Mouse (Mus musculus) liver, postnatal 0 days (tissue): Measurements from ENCODE around the gene Pwwp2a. TPM values are rescaled to one million over a fixed set of nuclear protein-coding genes. Genes with fewer than 3 reads are reported as not detected.

Experiments
- ATAC-seq: fragments of 200-750 bp; cut with Nextera tagmentation; 2 replicates; pipeline ENCODE4 v1.8.0; 2017; ENCODE audit warnings: mild to moderate bottlenecking, moderate library complexity
- DNase-seq: peaks from one replicate; pipeline ENCODE4 v3.0.0-alpha.2; 2016
- H3K27ac ChIP-seq: fragments of 300-500 bp; sonication (generic); 2 replicates; pipeline ENCODE4 v1.5.1; 2014; ENCODE audit warnings: antibody characterized with exemption, moderate library complexity, mild to moderate bottlenecking, low read depth
- H3K27me3 ChIP-seq: fragments of 300-500 bp; sonication (generic); 2 replicates; pipeline ENCODE4 v1.6.1; 2014; ENCODE audit warnings: low read length, control low read depth, mixed read lengths; ENCODE audit not compliant: insufficient read depth
- H3K36me3 ChIP-seq: fragments of 300-500 bp; sonication (generic); replicated peaks from 2 replicates; pipeline ENCODE4 v1.6.1; 2014; ENCODE audit warnings: mild to moderate bottlenecking, control low read depth, low read length, moderate library complexity, mixed read lengths; ENCODE audit not compliant: insufficient read depth
- H3K4me1 ChIP-seq: fragments of 300-500 bp; sonication (generic); 2 replicates; pipeline ENCODE4 v1.6.1; 2014; ENCODE audit warnings: antibody characterized with exemption, mild to moderate bottlenecking, control low read depth; ENCODE audit not compliant: insufficient read depth
- H3K4me2 ChIP-seq: fragments of 300-500 bp; sonication (generic); 2 replicates; pipeline ENCODE4 v1.6.1; 2014; ENCODE audit warnings: low read depth, mild to moderate bottlenecking, low read length, moderate library complexity, mixed read lengths
- H3K4me3 ChIP-seq: fragments of 300-500 bp; sonication (generic); 2 replicates; pipeline ENCODE4 v1.5.1; 2014; ENCODE audit warnings: low read depth, low read length
- H3K9ac ChIP-seq: fragments of 300-500 bp; sonication (generic); replicated peaks from 2 replicates; pipeline ENCODE4 v1.6.1; 2014; ENCODE audit warnings: mild to moderate bottlenecking, moderate library complexity
- H3K9me3 ChIP-seq: fragments of 300-500 bp; sonication (generic); 2 replicates; pipeline ENCODE4 v1.6.1; 2016; ENCODE audit warnings: mild to moderate bottlenecking, control low read depth, low read length, mixed read lengths
- CTCF ChIP-seq: sonication (generic); IDR thresholded peaks from 2 replicates; pipeline ENCODE4 v1.5.1; 2016; ENCODE audit warnings: antibody characterized with exemption, low read depth
- EP300 ChIP-seq: IDR thresholded peaks from 2 replicates; pipeline ENCODE4 v1.6.1; 2016; ENCODE audit warnings: antibody characterized with exemption, low read depth, mild to moderate bottlenecking
- WGBS: fragments of 180-500 bp; shearing (Covaris S2); extraction: QIAGEN DNeasy Blood & Tissue Kit; methylation state at CpG from one replicate; pipeline ENCODE4 v1.1.7; 2014; ENCODE audit not compliant: insufficient replicate concordance; 5-methylcytosine and 5-hydroxymethylcytosine counted together
- polyA plus RNA-seq: library from polyadenylated mRNA; unstranded; fragments of >200 nt; fragmentation: Nextera tagmentation; extraction: Ambion mirVana; gene quantifications from 2 replicates; pipeline ENCODE4 v1.2.1, GENCODE M21; 2015

The Pwwp2a gene
- 6.9 and 7.1 TPM in 2 replicates for polyA plus RNA-seq

DNA sequence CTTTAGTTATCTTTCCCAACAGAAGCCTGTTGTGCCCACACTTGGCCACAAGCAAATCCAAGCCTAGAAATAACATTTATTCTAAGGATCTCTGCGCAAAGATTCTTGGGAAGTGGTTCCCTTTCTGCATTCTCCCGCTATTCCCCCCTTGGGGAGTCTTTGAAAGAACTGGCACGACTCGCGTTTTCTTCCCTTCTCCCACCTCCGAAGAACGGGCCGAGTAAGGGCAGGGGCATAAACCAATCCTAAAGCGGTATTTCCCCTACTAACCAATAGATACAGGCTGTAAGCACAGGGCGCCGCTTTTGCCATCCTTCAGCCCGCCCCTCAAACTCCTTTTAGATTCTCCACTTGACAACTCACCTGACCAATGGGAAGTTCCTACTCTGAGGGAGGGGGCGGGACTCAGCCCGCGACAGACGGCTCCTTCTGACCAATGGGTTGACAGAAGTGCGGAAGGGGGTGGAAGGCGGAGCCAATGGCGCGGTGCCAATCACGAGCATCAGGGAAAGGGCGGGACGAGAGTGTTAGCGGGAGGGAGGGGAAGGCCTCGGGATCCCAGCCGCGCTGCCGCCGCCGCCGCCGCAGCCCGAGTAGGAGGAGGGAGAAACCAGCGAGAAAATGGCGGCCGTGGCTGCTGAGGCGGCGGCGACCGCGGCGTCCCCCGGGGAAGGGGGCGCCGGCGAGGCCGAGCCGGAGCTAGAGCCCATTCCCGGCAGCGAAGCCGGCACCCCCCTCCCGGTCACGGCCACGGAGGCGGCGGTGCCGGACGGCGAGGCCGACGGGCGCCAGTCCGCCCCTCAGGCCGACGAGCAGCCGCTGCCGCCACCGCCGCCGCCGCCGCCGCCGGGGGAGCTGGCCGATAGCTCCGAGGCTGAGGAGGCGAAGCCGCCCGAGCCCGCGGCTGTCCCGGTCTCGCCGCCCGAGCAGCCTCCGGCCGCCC lies at the start of gene Pwwp2a:
TSS of gene Pwwp2a (plus strand) at position 527 of the 943 bp plus-strand sequence.
- 0 out of 2 replicates have a peak, but pooled peaks have one; percentile 15 for TF ChIP-seq CTCF
- TF ChIP-seq EP300: peak; percentile 63; the same call in 1 of the 2 replicates
- peak within 1 kb of the TSS; percentile 93 for H3K27ac ChIP-seq
- peak within 1 kb of the TSS; percentile 96 for H3K4me2 ChIP-seq
- H3K4me3 ChIP-seq: peak within 1 kb of the TSS; percentile 91
- 6% methylated on average over 42 of the region's 87 CpGs for WGBS
- H3K36me3 ChIP-seq: peaks cover 11% of the 10 kb centered on the region
- DNase-seq (peak; percentile 100), ATAC-seq (peak; percentile 98)
- H3K4me1 ChIP-seq: peaks cover 13% of the 10 kb centered on the region
- no peaks in the 10 kb centered on the region for H3K27me3 ChIP-seq
- peak within 1 kb of the TSS; percentile 98 for H3K9ac ChIP-seq
- no peaks in the 10 kb centered on the region for H3K9me3 ChIP-seq

DNA sequence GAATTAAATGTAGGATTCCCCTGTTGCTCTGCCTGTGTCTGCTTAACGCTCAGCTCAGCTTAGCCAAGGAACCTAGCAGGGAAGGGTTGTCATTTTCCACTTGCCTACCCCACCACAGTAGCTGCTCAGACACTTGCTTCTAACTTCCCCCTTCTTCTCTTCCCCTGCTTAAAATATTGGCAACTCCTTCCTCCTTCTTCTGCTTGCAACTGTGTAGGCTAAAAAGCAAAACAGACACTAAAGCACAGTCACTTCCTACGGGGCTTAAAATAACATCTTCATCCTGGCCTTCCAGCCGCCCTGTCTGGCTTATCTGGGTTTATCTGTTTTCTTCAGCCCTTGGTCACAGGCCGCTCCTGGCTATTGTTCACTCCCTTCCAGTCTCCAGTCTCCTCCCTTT lies 49.2 kb upstream of the Pwwp2a start:
- Histone ChIP-seq H3K4me1 (peaks cover 27% of the 10 kb centered on the region), H3K27ac (peak overlapping the region; percentile 30; the same call in 1 of the 2 replicates), H3K4me2 (no peak overlapping the region), H3K9me3 (no peaks in the 10 kb centered on the region), H3K27me3 (no peaks in the 10 kb centered on the region), H3K4me3 (no peak overlapping the region), H3K9ac (no peak overlapping the region), H3K36me3 (no peaks in the 10 kb centered on the region)
- 22% methylated on average over 4 of the region's 4 CpGs for WGBS
- TF ChIP-seq EP300: no peak
- no peak for TF ChIP-seq CTCF
- ATAC-seq (no peak), DNase-seq (no peak)

DNA sequence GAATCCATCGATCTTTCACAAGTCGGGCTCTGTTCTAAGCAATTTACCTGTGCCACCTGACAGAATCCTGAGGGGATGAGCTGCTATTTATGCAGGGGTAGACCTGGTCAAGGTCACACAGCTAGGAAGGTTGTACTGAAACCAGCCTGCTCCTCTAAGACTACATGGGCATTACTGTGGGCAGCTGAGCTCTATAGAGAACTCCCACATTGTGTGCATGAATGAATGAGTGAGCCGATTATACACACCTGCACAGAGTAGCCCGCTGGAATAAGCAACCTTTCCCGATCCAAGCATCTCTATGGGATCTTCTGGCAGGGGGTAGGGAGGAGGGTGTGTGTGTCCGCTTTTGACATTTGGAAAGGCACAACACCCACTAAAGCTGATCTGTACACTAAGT lies 48.6 kb upstream of the Pwwp2a start:
- Histone ChIP-seq H3K4me2 (no peak overlapping the region), H3K4me3 (no peak overlapping the region), H3K4me1 (peaks cover 27% of the 10 kb centered on the region), H3K9ac (no peak overlapping the region), H3K9me3 (no peaks in the 10 kb centered on the region), H3K36me3 (no peaks in the 10 kb centered on the region), H3K27ac (no peak overlapping the region), H3K27me3 (no peaks in the 10 kb centered on the region)
- WGBS: 59% methylated on average over 6 of the region's 6 CpGs
- no peak for DNase-seq
- ATAC-seq: no peak
- TF ChIP-seq EP300: no peak
- TF ChIP-seq CTCF: no peak

DNA sequence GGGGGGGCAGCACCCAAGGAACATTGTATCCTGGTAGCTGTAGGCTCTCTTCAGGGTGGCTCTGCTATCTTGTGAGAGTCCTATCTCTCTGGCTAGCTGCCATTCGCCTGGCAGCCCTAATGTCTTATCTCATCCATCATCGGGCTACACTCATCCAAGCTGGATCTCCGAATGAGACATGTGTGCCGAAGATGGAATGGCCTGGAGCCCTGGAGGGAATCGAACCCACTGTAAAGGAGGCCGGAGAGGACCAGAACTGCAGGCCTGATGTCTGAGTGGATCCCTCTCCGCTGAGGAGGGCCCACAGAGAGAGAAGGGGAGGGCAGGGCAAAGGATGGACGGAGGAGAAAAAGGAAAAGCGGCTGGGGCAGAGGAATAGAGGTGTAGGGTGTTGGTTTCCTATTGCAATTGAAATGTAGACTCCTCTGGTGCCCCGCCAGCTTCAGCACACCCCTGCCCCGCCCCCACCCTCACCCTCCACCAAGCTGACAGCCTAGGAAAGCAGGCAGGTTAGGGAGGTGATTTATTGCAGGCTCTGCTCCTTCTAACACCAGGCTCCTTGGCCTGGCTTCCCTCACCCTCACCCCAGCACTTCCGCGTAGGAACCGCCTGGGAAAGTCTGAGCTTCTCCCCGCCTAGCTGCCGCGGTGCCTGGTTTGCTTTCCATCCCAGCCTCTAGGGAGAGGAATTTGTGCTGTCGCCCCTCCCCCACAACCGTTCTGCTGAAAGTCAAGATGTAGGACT lies 48.0 kb upstream of the Pwwp2a start:
- peak overlapping the region; percentile 20 for H3K4me2 ChIP-seq
- H3K4me1 ChIP-seq: peaks cover 27% of the 10 kb centered on the region
- H3K9ac ChIP-seq: no peak overlapping the region
- ATAC-seq (0 out of 2 replicates have a peak, but pooled peaks have one; percentile 29), DNase-seq (peak; percentile 54)
- no peaks in the 10 kb centered on the region for H3K9me3 ChIP-seq
- H3K36me3 ChIP-seq: no peaks in the 10 kb centered on the region
- H3K27me3 ChIP-seq: no peaks in the 10 kb centered on the region
- H3K4me3 ChIP-seq: no peak overlapping the region
- TF ChIP-seq EP300: no peak
- TF ChIP-seq CTCF: no peak
- no peak overlapping the region for H3K27ac ChIP-seq
- 24% methylated on average over 17 of the region's 19 CpGs for WGBS

DNA sequence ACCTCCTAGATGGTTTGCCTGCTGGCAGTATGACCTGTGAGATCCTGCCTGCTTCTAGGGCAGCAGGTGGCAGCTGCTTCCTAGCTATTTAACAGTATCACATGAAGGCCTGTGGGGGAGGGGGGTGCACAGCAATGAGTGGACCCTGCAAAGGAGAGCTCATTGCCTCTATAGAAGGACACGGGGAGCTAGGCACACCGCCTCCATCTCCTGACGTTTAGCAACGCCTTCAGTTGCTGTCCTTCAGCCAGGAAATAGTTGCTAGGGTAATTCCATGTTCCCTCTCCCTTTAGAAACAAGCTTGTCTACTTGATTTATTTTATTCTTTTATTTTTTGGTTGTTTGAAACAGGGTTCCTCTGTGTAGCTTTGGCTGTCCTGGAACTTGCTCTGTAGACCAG lies 45.0 kb upstream of the Pwwp2a start:
- H3K27ac ChIP-seq: no peak overlapping the region
- H3K27me3 ChIP-seq: no peaks in the 10 kb centered on the region
- 61% methylated on average over 4 of the region's 4 CpGs for WGBS
- ATAC-seq (no peak), DNase-seq (no peak)
- peaks cover 26% of the 10 kb centered on the region for H3K4me1 ChIP-seq
- TF ChIP-seq CTCF: no peak
- no peak for TF ChIP-seq EP300
- H3K9me3 ChIP-seq: no peaks in the 10 kb centered on the region
- no peak overlapping the region for H3K4me2 ChIP-seq
- no peaks in the 10 kb centered on the region for H3K36me3 ChIP-seq
- H3K9ac ChIP-seq: no peak overlapping the region
- H3K4me3 ChIP-seq: no peak overlapping the region

DNA sequence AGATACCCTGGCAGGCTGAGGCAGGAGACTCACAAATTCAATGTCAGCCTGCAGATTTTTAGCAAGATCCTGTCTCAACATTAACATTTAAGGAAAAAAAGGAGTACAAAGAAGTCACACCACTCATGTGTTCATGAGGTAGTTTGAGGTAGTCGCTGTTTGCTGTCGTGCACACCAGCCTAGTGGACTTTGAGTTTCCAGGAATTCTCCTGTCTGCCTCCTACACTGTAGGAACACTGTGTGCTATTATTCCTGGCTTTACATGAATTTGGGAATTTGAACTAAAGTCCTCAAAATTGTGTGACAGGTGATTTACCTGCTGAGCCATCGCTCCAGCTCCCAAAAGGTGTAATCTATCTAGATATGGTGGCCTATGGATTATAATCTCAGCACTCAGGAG lies 43.3 kb upstream of the Pwwp2a start:
- Histone ChIP-seq H3K4me1 (peaks cover 15% of the 10 kb centered on the region), H3K4me2 (no peak overlapping the region), H3K36me3 (no peaks in the 10 kb centered on the region), H3K9ac (no peak overlapping the region), H3K27me3 (no peaks in the 10 kb centered on the region), H3K9me3 (no peaks in the 10 kb centered on the region), H3K27ac (no peak overlapping the region), H3K4me3 (no peak overlapping the region)
- ATAC-seq: peak; percentile 60; the same call in 1 of the 2 replicates
- no peak for TF ChIP-seq EP300
- no peak for TF ChIP-seq CTCF
- WGBS: 65% methylated on average over 3 of the region's 3 CpGs
- no peak for DNase-seq
